In genomic region chr3:87350992-87351391, GRCm38 (mm10) we compare ENCODE assay signal across 21 mouse cellular contexts. TPM values are rescaled to one million over a fixed set of nuclear protein-coding genes. Genes with fewer than 3 reads are reported as not detected.
"Had no signal": no experiment of that assay in that cellular context is flagged by ENCODE, and none has a peak within 500 bp of the region (broad histone marks: within the 10 kb centered on the region; RNA-seq: fewer than 3 reads in every experiment).

No protein-coding gene starts in this region.

RNA-seq across cellular contexts. Expression of gene Cd5l, which starts 6.7 kb away (rescaled TPM):
- total RNA-seq: left cerebral cortex, adult 18-20 months; left cerebral cortex, adult 2 months; left cerebral cortex, adult 8-10 months; left cerebral cortex, postnatal 10 days; left cerebral cortex, postnatal 14 days; left cerebral cortex, postnatal 25 days; left cerebral cortex, postnatal 36 days; left cerebral cortex, postnatal 4 days; megakaryocyte-erythroid progenitor cell, adult 5-6 weeks; midbrain, postnatal 0 days had no signal
- polyA plus RNA-seq: limb, embryonic 10.5 days; limb, embryonic 12.5 days; midbrain, embryonic 10.5 days; midbrain, embryonic 13.5 days; midbrain, embryonic 14.5 days; midbrain, postnatal 0 days; myocyte; neural tube, embryonic 11.5 days had no signal

RNA-seq across cellular contexts. Expression of gene Fcrl1, which starts 25.2 kb away (rescaled TPM):
- total RNA-seq: left cerebral cortex, postnatal 4 days; midbrain, postnatal 0 days had no signal
- polyA plus RNA-seq: limb, embryonic 10.5 days; limb, embryonic 12.5 days; lung, embryonic 14.5 days; lung, embryonic 15.5 days; midbrain, embryonic 10.5 days; midbrain, embryonic 11.5 days; midbrain, embryonic 15.5 days; myocyte; neural tube, embryonic 11.5 days had no signal
